Mouse (Mus musculus) testis, postnatal 10 days (tissue): ENCODE data around the gene Pola1.

ENCODE experiments used
- DNase-seq: peaks from one replicate; pipeline ENCODE4 v3.0.0; 2021; ENCODE audit warnings: low spot score

Gene Pola1

DNA sequence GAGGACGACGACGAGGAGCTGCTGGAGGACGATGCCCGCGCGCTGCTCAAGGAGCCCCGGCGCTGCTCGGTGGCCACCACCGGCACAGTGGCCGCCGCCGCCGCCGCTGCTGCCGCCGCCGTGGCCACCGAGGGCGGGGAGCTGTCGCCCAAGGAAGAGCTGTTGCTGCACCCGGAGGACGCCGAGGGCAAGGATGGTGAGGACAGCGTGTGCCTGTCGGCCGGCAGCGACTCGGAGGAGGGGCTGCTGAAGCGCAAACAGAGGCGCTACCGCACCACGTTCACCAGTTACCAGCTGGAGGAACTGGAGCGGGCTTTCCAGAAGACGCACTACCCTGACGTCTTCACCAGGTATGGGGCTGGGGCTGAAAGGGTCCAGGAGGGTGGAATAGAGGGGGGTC, 342.9 kb downstream of the Pola1 start:
- DNase-seq = no peak

DNA sequence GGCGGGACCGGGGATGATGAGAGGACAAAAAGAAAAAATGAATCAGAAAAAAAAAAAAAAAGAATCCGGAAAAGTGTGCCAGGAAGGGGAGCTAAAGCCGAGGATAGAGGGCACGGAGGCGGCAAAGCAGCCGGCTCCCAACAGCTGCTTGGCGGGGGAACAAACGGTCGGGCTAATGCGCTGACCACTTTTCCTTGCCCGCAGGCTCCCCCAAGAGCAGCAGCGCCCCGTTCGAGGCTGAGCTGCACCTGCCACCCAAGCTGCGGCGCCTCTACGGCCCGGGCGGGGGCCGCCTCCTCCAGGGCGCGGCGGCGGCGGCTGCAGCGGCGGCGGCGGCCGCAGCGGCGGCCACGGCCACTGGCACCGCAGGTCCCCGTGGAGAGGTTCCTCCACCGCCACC, 343.6 kb downstream of the Pola1 start:
- DNase-seq = no peak

DNA sequence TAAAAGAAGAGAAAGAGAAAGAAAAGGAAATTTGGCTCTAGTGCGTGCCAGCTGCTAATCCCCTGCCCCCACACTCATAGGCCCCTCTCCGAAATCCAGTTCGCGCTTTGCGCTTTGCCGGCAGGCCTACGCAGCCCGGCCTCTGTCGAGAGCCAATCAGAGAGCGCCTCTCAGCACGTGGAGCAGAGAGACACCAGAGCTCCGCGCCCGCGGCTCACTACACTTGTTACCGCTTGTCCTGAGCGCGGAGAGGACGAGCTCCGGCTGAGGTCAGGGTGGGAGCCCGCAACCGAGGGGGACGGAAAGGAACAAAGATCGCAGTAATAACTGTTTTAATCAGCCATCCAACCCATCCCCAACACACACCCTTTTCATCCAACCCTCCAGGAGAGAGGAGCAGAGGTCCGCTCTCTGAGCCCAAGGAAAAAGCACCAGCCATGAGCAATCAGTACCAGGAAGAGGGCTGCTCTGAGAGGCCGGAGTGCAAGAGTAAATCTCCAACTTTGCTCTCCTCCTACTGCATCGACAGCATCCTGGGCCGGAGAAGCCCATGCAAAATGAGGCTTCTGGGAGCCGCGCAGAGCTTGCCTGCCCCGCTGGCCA, 345.6 kb downstream of the Pola1 start, which contains the start of gene Arx:
Arx (plus strand) TSS at position 155 of the 603 bp plus-strand sequence.
- DNase-seq = peak; percentile 87

DNA sequence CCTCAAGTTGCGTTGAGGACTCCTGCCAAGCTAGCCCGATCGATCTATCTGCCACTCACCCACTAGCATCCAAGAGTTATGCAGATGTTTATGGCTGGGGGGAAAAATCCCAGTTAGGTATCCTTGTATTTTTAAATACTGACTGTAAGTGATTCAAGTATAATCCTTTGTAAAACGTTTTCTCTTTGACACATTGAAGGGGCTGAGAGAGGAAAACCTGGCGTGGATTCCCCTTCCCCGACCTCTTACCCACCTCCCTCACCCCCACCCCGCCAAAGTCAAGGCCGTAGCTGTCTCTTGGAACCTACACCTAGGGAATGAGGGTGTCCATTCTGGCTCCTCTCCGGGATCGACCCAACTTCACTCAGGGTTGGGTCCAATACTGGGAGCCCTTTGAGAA, 346.9 kb downstream of the Pola1 start:
- no peak for DNase-seq

DNA sequence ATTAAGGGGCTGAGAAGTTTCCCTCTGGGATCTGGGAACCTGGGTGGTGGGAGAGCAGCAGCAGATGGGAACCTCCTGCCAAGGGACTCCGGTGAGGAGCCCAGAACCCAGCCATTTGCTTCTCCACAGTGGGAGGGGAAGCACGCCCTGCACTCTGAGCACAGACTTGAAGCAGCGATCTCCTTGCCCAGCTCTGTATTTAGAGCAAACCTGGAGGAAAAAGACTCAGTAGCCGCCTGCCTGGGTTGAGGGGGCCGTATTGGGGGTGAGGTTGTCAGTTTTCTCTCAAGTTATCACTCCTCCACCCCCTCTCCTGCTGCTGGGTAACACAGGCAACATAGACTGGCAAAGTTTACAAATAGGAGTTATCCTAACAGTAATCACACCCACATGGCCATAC, 350.2 kb downstream of the Pola1 start:
- DNase-seq = peak; percentile 40

DNA sequence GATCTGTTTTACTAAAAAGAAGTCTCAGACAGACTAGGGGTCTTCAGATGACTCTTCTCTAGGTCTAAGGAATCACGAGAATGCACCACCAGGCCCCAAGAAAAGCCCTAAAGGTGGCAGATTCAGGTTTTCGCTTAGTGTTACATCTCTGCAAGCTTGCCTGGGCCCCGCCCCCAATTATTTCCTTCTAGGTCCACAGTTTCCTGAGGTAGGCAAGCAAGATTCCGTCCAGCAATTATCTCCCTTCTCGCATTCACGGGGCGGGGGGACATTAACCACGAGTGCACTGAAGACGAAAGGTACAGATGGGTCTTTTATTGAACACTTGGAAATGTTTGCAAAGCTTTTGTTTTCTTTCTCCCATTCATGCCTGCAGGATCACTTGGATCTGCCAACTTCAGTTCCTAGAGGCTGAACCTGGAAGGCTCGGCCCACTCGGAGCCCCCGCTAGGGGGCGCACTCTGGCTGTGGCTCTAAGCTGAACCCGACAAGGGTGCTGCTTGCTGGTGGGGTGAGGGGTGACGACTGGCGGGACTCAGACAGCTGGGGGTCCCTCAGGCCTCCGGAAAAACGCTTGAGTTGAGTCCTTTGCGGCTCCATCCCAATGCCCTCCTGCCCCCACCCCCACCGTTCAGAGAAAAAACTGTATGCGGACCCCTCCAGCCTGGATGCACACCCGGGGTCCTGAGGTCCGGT, 350.8 kb downstream of the Pola1 start:
- DNase-seq = peak; percentile 88

DNA sequence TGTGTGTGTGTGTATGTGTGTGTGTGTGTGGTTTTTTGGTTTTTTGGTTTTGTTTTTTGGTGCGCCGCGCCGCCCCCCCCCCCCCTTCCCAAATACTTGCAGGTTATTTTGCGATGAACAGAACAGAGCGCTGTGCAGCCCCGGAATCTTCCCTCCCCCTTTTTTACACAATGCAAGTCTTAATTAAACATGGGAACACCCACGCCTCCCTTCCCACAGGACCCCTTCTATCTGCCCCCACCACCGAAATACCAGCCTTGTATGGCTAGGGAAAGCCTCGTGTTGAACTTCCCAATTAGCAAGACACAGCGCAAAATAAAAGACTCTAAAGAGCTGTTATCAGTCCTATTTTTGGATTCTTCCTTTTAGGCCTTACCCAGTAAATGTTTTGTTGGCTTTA, 352.0 kb downstream of the Pola1 start:
- no peak for DNase-seq

DNA sequence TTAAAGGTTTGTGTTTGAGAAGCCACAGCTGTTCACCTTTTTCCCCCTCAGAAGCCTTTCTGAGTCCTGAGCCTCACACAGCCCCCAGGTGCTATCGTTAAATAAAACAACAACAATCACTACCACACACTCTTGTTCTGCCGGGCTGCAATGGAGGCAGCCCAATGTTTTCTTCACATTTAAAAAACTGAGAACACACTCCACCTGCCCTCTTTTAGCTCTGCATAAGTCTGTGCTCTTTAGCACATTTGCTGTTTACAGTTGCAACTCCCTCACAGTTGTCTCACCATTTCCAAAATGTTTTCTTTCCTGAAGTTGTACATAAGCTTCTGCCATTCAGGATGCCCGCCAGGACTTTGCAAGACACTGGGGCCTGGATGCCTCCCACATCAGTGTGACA, 356.3 kb downstream of the Pola1 start:
- DNase-seq = no peak
